Mouse (Mus musculus): ENCODE results near the gene D130040H23Rik. TPM values are rescaled to one million over a fixed set of nuclear protein-coding genes. Genes with fewer than 3 reads are reported as not detected.

D130040H23Rik gene
- polyA plus RNA-seq, 1 experiment from 2014 or later = 9.4 TPM

Other genes with a start within 250 kb of the D130040H23Rik start
- 23.6 and 26.3 TPM in 2 replicates for gene Zfp930, start 62.0 kb upstream of the D130040H23Rik start, polyA plus RNA-seq (2014; fragmentation: Nextera tagmentation; extraction: Ambion mirVana)
- not detected in 2 replicates for gene Gm9495, start 182.5 kb downstream of the D130040H23Rik start, polyA plus RNA-seq (2014; fragmentation: Nextera tagmentation; extraction: Ambion mirVana)

All from forebrain, embryonic 11.5 days (tissue).